Mouse (Mus musculus) bone marrow macrophage, adult 2 months (primary cell): Measurements from ENCODE around the gene Mllt3. TPM values are rescaled to one million over a fixed set of nuclear protein-coding genes. Genes with fewer than 3 reads are reported as not detected.

Experiments
- H3K27ac ChIP-seq: 2 replicates; pipeline ENCODE4 v1.5.1; 2012; ENCODE audit warnings: low read depth, low read length; ENCODE audit not compliant: insufficient read depth
- H3K4me1 ChIP-seq: 2 replicates; pipeline ENCODE4 v1.6.1; 2012; ENCODE audit warnings: low read length; ENCODE audit not compliant: control insufficient read depth, insufficient read depth
- H3K4me3 ChIP-seq: 2 replicates; pipeline ENCODE4 v1.5.1; 2012; ENCODE audit warnings: mild to moderate bottlenecking, low read length, moderate library complexity; ENCODE audit not compliant: insufficient read depth
- CTCF ChIP-seq: IDR thresholded peaks from 2 replicates; pipeline ENCODE4 v1.5.1; 2012; ENCODE audit warnings: low read depth, mild to moderate bottlenecking, low read length, moderate library complexity
- POLR2A ChIP-seq: IDR thresholded peaks from 2 replicates; pipeline ENCODE4 v1.6.1; 2012; ENCODE audit warnings: mild to moderate bottlenecking, low read depth, low read length, borderline replicate concordance
- polyA plus RNA-seq: library from polyadenylated mRNA; stranded (reverse); fragments of >200 nt; gene quantifications from 2 replicates; pipeline ENCODE4 v1.2.4, GENCODE M21; 2012; ENCODE audit not compliant: missing spikeins, insufficient read depth, insufficient read length

Gene Mllt3
- polyA plus RNA-seq, 1 experiment, result 10.4 TPM

DNA sequence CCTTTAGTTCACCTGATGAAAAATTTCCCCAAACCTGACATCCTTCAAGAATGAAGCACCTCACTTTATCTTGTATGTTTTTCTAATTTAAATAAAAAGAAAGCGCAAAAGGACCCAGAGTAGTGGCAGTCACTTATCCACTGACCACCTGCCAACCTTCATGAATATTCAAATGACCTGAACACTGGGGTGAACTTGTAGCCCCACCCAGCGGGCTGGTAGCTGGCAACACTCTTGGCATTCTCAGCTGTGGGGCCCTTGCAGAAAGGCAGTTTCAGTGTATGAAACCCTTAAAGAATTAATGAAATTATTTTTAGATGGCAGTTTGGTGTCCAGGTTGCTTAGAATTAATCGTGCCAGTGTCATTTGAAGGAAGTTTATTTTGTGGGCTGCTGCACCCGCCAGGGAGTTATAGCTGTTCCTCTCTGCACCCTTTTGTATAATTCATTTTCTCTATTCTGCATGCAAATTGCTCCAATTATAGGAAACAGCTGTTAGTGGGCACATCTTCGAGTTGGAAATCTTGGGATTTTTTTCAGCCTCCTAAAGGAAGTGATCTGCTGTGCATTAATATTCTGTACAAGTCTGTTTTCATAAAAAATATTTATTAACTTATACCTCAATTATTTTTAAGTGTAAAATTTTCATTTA is 149.8 kb downstream of the Mllt3 start:
- no peak overlapping the region for H3K4me3 ChIP-seq
- no peak overlapping the region for H3K27ac ChIP-seq
- TF ChIP-seq POLR2A, result no peak
- H3K4me1 ChIP-seq, result no peaks in the 10 kb centered on the region

DNA sequence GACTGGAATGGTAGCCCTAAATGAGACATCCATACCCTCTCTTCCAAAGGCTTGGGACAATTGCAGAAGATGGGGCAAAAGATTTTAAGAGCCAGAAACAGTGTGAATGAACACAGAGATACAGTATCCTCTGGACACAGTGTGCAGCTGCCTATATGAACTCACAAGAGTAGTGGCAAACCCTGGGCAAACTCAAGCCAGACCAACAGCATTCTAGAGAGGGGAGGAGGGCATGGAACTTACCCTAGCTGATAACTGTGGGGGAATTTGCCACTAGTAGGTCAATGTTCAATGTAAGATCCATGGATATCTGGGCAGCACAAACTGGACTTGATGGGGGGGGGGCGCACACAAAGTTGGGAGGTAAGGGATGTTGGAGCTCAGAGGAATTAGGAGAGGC is 151.2 kb downstream of the Mllt3 start:
- Histone ChIP-seq H3K4me1 (no peaks in the 10 kb centered on the region), H3K27ac (no peak overlapping the region), H3K4me3 (no peak overlapping the region)
- no peak for TF ChIP-seq POLR2A
- TF ChIP-seq CTCF, result no peak

DNA sequence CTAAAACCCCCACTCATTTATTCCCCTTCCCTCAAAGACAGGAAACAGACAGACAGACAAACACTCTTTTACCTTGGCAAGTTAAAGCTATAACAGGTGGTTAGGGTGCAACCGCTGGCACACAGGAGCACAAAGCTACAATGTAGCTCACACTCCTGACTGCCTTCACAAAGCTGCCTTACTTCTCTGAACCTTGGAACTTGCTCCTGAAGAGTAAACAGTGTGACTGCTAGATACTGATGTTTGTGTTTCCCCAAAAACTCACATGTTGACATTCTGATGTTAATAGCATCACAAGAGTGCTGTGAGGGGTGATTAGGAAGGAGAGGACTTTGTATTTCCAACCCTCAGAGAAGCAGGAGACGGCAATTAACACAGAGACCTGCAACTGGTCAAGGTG is 151.6 kb downstream of the Mllt3 start:
- no peak overlapping the region for H3K27ac ChIP-seq
- TF ChIP-seq POLR2A (no peak), CTCF (no peak)
- H3K4me3 ChIP-seq, result no peak overlapping the region
- no peaks in the 10 kb centered on the region for H3K4me1 ChIP-seq

DNA sequence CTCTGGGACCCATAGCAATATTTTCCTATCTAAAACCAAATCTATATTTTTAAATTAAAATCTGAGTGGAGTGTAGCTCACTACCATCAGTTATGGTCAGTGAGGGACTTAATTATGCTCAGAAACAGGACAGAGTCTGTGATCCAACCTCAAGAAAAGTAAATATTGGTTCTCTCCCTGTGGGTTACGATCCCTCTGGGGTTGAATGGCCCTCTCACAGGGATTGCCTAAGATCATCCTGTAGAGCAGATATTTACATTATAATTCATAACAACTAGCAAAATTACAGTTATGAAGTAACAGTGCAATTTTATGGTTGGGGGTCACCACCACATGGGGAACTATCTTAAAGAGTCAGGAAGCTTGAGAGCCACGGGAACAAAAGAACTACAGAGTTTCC is 152.9 kb downstream of the Mllt3 start:
- Histone ChIP-seq H3K27ac (no peak overlapping the region), H3K4me1 (no peaks in the 10 kb centered on the region), H3K4me3 (no peak overlapping the region)
- TF ChIP-seq CTCF (no peak), POLR2A (no peak)

DNA sequence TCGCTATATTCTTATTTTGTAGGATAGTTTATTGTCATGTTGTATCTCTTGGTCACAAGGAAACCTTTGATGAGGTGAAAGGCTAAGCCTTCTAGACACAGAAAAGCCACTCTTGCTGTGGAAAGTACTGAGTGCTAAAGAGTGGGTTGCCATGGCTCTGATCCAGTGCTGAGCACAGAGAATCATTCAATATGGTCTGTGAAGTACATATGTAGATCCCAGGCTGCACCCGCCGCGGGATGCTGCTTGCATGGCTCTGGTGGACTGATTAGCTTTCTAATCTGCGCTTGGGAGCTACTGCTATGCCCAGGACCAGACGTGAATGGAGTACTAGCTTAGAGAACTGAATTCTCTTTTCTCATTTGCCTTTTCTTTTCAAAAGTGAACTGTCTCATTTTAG is 154.5 kb downstream of the Mllt3 start:
- H3K27ac ChIP-seq, result no peak overlapping the region
- H3K4me3 ChIP-seq, result no peak overlapping the region
- H3K4me1 ChIP-seq, result no peaks in the 10 kb centered on the region
- no peak for TF ChIP-seq POLR2A
- TF ChIP-seq CTCF, result no peak

DNA sequence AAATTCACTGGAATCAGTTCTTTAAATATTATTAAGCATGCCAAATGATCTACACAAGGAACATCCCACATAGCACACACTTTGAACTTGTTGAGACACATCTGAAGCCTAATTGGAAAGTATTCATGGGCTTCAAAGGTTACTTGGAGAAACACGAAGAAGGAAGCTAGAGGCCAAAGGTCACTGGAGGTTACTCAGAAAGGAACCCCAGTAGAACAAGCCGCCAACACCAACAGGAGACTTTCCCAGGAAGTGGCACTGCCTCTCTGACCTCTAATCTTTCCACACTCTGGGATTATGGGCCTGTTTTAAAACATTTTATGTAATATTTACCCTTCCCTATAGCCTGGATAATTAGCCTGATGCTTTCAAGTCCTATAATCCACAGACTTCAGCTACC is 162.6 kb downstream of the Mllt3 start:
- 0 out of 2 replicates have a peak, but pooled peaks cover 2% of the 10 kb centered on the region for H3K4me1 ChIP-seq
- H3K27ac ChIP-seq, result no peak overlapping the region
- H3K4me3 ChIP-seq, result no peak overlapping the region
- TF ChIP-seq CTCF (no peak), POLR2A (no peak)

DNA sequence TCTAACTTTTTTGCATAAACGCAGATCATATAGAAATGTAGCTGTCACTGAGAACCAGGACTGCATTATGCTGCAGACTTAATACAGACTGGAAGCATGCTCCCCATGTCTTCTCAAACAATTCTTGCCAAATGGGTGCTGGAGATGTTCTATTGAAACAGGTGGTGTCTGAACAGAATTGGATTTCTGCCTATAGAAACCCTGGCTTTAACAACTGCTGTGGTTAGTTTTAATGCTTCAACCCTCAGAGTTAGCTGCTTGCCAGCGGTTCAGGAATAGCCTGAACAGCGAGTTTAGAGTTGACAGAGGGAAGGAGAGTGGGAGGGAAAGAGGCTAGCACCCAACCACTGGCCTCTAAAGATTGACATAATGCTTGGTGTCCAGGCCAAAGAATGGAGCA is 166.6 kb downstream of the Mllt3 start:
- TF ChIP-seq CTCF (no peak), POLR2A (no peak)
- no peak overlapping the region for H3K4me3 ChIP-seq
- H3K4me1 ChIP-seq, result peaks cover 6% of the 10 kb centered on the region
- H3K27ac ChIP-seq, result no peak overlapping the region

DNA sequence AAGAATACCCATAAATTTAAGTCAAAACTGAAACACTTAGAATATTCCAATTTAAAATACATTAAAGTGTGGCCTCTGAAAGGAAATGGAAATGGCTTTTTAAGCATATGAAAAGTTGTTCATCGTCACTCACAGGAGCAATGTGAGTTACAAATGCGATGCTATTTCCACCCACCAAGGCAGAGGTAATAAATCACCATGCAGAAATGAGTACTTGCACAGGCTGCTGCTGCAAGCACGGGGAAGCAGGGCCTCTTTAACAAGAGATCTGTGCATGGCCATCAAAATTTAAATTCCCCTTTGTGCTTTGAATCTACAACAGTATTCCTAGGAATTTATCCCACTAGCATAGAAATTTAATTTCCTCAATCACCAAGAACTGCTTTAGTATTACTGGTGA is 167.3 kb downstream of the Mllt3 start:
- no peak for TF ChIP-seq CTCF
- TF ChIP-seq POLR2A, result no peak
- Histone ChIP-seq H3K27ac (no peak overlapping the region), H3K4me3 (no peak overlapping the region), H3K4me1 (peaks cover 6% of the 10 kb centered on the region)

DNA sequence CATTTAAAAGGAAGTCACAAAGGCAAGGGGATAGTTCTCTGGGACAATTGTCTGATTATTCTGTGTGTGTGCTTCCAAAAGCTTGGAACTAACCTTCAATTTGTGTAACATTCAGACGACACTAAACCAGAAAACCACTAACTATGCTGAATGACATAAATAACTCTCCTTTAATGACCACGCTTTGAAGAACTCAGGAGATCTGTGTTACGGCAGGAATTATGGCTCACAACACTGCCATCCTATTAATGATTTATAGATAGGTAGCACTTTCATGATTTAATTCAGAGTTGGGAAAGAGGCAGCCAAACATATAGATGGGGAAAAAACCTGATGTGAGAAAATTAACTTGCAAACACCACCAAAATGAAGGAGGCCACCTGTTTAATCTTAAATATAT is 168.1 kb downstream of the Mllt3 start:
- TF ChIP-seq POLR2A (no peak), CTCF (no peak)
- H3K4me1 ChIP-seq, result peaks cover 4% of the 10 kb centered on the region
- H3K27ac ChIP-seq, result no peak overlapping the region
- no peak overlapping the region for H3K4me3 ChIP-seq

DNA sequence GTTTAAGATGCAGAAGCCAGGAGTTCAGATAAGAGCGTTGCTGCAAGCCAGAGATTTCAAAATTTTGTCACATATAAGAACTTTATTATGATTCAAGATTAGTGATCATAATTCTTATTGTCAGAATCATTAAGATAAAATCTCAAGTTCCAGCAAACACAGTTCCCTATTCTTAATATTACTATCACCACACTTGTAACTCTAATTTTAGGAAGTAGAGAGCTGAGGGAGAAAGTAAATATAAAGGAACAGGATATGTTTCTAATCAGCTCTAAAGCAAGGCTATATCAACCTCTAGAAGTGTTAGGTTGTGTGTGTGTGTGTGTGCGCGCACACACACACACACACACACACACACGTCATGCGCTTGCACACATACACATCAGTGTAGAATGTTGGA is 170.0 kb downstream of the Mllt3 start:
- no peak for TF ChIP-seq POLR2A
- no peak for TF ChIP-seq CTCF
- Histone ChIP-seq H3K4me3 (no peak overlapping the region), H3K4me1 (peaks cover 4% of the 10 kb centered on the region), H3K27ac (no peak overlapping the region)

DNA sequence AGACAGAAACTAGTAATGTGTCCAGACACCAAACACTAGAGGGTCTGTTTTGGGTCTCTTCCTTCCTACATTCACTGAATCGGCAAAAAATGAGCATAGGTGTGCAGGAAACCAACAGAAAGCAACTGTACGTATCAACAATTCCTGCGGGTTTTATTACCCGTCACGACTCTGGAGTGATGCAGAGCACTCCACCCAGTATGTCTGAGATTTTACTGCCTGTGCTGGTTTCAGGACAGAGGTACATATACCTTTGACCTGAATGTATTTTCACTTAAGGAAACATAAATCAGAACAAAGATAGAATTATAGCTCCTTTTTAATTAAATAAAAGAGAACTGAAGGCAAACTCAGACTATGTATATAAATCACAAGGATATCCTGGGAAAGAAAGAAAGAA is 172.4 kb downstream of the Mllt3 start:
- no peak for TF ChIP-seq POLR2A

More for the DNA sequence above, 172.4 kb downstream of the Mllt3 start:
- no peak overlapping the region for H3K4me3 ChIP-seq
- peaks cover 4% of the 10 kb centered on the region for H3K4me1 ChIP-seq
- no peak overlapping the region for H3K27ac ChIP-seq
